Mouse (Mus musculus) liver, embryonic 16.5 days (tissue): Measurements from ENCODE around the gene Smim15. TPM values are rescaled to one million over a fixed set of nuclear protein-coding genes. Genes with fewer than 3 reads are reported as not detected.

Experiments
- ATAC-seq: fragments of 200-750 bp; cut with Nextera tagmentation; 2 replicates; pipeline ENCODE4 v1.8.0; 2017; ENCODE audit warnings: low read depth, mild to moderate bottlenecking, moderate number of reproducible peaks, moderate library complexity
- H3K27ac ChIP-seq: fragments of 300-500 bp; sonication (generic); 2 replicates; pipeline ENCODE4 v1.5.1; 2014; ENCODE audit warnings: mild to moderate bottlenecking, low read length
- H3K27me3 ChIP-seq: fragments of 300-500 bp; sonication (generic); 2 replicates; pipeline ENCODE4 v1.6.1; 2014; ENCODE audit warnings: low read depth, low read length, mixed read lengths; ENCODE audit not compliant: control insufficient read depth, insufficient read depth
- H3K36me3 ChIP-seq: fragments of 300-500 bp; sonication (generic); 2 replicates; pipeline ENCODE4 v1.6.1; 2014; ENCODE audit warnings: mild to moderate bottlenecking; ENCODE audit not compliant: control insufficient read depth, insufficient read depth
- H3K4me1 ChIP-seq: fragments of 300-500 bp; sonication (generic); 2 replicates; pipeline ENCODE4 v1.6.1; 2014; ENCODE audit warnings: low read depth, low read length, mixed read lengths; ENCODE audit not compliant: control insufficient read depth
- H3K4me2 ChIP-seq: fragments of 300-500 bp; sonication (generic); 2 replicates; pipeline ENCODE4 v1.6.1; 2014; ENCODE audit warnings: low read depth, low read length, mixed read lengths
- H3K4me3 ChIP-seq: fragments of 300-500 bp; sonication (generic); 2 replicates; pipeline ENCODE4 v1.5.1; 2014; ENCODE audit warnings: low read depth, mild to moderate bottlenecking, low read length
- H3K9ac ChIP-seq: fragments of 300-500 bp; sonication (generic); 2 replicates; pipeline ENCODE4 v1.6.1; 2014; ENCODE audit warnings: low read depth, low read length
- H3K9me3 ChIP-seq: fragments of 300-500 bp; sonication (generic); replicated peaks from 2 replicates; pipeline ENCODE4 v1.6.1; 2016; ENCODE audit warnings: low read length; ENCODE audit not compliant: control insufficient read depth
- WGBS: fragments of 180-500 bp; shearing (Covaris S2); extraction: QIAGEN DNeasy Blood & Tissue Kit; methylation state at CpG from one replicate; pipeline ENCODE4 v1.1.7; 2014; ENCODE audit not compliant: insufficient replicate concordance; 5-methylcytosine and 5-hydroxymethylcytosine counted together
- polyA plus RNA-seq: library from polyadenylated mRNA; unstranded; fragments of >200 nt; fragmentation: Nextera tagmentation; extraction: Ambion mirVana; gene quantifications from 2 replicates; pipeline ENCODE4 v1.2.1, GENCODE M21; 2015

The Smim15 gene
- polyA plus RNA-seq, 1 experiment from 2014 or later = 20.7 TPM

GRCm38 (mm10) chr13:108047364-108047763 is 3.1 kb downstream of the Smim15 start:
- no peak overlapping the region for H3K27ac ChIP-seq
- no peak for ATAC-seq
- H3K9me3 ChIP-seq = no peaks in the 10 kb centered on the region
- peaks cover 11% of the 10 kb centered on the region for H3K36me3 ChIP-seq
- no peak overlapping the region for H3K9ac ChIP-seq
- H3K27me3 ChIP-seq = no peaks in the 10 kb centered on the region
- no peak overlapping the region for H3K4me3 ChIP-seq
- no peak overlapping the region for H3K4me2 ChIP-seq
- 83% methylated on average over 6 of the region's 6 CpGs for WGBS
- H3K4me1 ChIP-seq = peaks cover 19% of the 10 kb centered on the region

GRCm38 (mm10) chr13:108056896-108057295 is 12.7 kb downstream of the Smim15 start:
- no peak for ATAC-seq
- Histone ChIP-seq H3K9ac (no peak overlapping the region), H3K4me1 (no peaks in the 10 kb centered on the region; the same call in 1 of the 2 replicates), H3K27me3 (no peaks in the 10 kb centered on the region), H3K27ac (no peak overlapping the region), H3K4me3 (no peak overlapping the region), H3K36me3 (no peaks in the 10 kb centered on the region), H3K9me3 (no peaks in the 10 kb centered on the region), H3K4me2 (no peak overlapping the region)
- 40% methylated on average over 3 of the region's 3 CpGs for WGBS

DNA sequence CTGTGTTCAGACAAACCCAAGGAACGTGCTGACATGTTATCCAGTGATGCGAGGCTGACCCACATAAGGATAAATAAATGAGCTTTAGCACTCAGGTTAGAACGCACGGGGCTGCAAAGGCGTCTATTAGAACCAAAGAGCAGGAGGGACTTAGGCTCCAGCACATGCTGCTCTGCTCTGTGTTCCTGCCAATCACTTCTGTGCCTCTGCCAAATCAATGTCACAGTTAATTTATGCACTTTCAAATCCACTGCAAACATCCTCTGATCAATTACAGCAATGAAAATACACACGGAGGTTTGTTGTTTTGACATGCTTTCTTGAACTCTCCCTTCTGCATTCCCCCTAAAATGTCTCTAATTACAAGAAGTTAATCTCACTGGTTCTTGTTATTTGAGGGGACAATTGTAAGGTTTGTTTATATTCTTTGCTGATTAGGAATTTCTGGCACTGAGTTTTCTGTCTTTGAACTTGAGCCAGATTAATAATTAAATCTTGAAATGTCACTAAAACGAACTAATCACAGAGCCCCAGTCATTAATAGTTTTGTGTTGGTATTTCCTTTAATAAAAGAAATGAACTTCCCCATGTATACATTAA is 16.1 kb downstream of the Smim15 start:
- Histone ChIP-seq H3K9ac (no peak overlapping the region), H3K27ac (no peak overlapping the region), H3K4me1 (peaks cover 3% of the 10 kb centered on the region; the same call in 1 of the 2 replicates), H3K36me3 (no peaks in the 10 kb centered on the region), H3K27me3 (no peaks in the 10 kb centered on the region), H3K4me3 (no peak overlapping the region), H3K4me2 (no peak overlapping the region), H3K9me3 (no peaks in the 10 kb centered on the region)
- 67% methylated on average over 7 of the region's 7 CpGs for WGBS
- no peak for ATAC-seq

DNA sequence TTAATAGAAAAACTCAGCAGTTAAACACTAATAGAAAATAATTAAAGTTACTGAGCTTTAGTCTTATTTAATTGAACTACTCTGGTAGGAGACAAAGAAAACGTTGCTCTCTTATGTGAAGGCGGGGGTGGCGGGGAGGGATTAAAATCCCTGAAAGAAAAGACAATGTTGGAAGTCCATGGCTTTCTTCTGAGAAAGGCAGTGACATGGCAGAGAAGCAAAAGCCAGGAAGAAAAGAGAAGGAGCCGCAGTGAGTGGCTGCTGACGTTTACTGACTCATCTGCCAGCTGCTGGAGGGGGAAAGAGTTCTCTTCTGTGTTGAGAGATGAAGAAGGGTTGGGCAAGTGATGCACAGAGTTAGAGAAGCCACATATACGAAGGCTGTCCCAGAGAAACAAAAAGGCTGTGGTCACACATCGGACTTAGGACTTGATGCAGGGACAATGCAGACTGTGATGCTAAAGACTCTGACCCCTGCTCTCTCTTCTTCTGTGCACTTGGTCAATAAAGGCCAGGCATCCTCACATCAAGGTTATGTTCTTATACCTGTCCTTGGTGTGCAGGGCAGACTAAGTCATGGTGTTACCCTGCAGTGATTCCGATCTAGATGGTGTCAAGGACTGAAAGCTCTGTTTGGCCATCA is 16.8 kb downstream of the Smim15 start:
- Histone ChIP-seq H3K4me2 (no peak overlapping the region), H3K27ac (no peak overlapping the region), H3K9ac (no peak overlapping the region), H3K27me3 (no peaks in the 10 kb centered on the region), H3K4me1 (peaks cover 3% of the 10 kb centered on the region; the same call in 1 of the 2 replicates), H3K9me3 (no peaks in the 10 kb centered on the region), H3K36me3 (no peaks in the 10 kb centered on the region), H3K4me3 (no peak overlapping the region)
- ATAC-seq = no peak
- 57% methylated on average over 8 of the region's 8 CpGs for WGBS

GRCm38 (mm10) chr13:108062900-108063299 is 18.7 kb downstream of the Smim15 start:
- Histone ChIP-seq H3K4me3 (no peak overlapping the region), H3K36me3 (no peaks in the 10 kb centered on the region), H3K9ac (no peak overlapping the region), H3K9me3 (no peaks in the 10 kb centered on the region), H3K27ac (no peak overlapping the region), H3K4me1 (peaks cover 3% of the 10 kb centered on the region; the same call in 1 of the 2 replicates), H3K4me2 (no peak overlapping the region), H3K27me3 (no peaks in the 10 kb centered on the region)
- WGBS = 56% methylated on average over 5 of the region's 5 CpGs
- no peak for ATAC-seq

DNA sequence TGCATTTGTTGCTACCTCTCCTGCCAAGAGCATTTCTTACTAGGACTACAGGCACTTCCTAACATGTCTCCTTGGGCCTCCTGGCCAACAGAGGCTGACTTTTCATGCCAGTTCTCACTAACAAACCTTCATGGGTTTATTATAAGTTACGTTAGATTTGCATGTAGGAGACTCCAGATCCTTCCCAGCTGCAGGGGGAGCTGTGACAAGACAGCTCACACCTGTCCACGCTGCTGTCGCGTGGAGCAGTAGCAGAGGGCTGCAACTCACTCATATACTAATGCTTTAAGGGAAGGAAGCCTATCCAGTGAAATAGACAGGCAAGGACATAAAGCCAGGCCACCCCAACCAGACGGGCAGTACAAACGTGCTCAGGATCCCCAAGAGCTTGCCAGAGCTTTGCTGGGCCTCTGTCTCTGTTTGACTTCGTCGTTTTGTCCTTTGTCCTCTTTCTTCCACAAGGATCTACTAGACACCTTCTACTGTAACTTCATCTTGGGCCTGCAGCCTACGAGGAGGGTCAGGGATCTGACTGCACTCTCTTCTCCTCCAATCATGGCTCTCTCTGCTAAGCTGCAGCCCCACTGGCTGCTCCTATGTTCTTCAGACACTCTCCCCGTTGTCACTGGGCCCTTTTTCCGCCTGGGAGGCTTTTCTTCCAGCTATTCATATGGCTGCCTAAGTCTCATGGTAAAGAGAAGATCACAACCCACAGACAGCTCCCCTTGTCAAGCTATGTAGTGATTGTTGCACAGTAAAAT is 19.3 kb downstream of the Smim15 start:
- H3K4me3 ChIP-seq = no peak overlapping the region
- H3K9ac ChIP-seq = no peak overlapping the region
- no peak overlapping the region for H3K4me2 ChIP-seq
- ATAC-seq = no peak
- H3K27ac ChIP-seq = no peak overlapping the region
- H3K4me1 ChIP-seq = peaks cover 3% of the 10 kb centered on the region; the same call in 1 of the 2 replicates
- no peaks in the 10 kb centered on the region for H3K9me3 ChIP-seq
- H3K36me3 ChIP-seq = no peaks in the 10 kb centered on the region
- WGBS = 72% methylated on average over 11 of the region's 11 CpGs
- no peaks in the 10 kb centered on the region for H3K27me3 ChIP-seq

DNA sequence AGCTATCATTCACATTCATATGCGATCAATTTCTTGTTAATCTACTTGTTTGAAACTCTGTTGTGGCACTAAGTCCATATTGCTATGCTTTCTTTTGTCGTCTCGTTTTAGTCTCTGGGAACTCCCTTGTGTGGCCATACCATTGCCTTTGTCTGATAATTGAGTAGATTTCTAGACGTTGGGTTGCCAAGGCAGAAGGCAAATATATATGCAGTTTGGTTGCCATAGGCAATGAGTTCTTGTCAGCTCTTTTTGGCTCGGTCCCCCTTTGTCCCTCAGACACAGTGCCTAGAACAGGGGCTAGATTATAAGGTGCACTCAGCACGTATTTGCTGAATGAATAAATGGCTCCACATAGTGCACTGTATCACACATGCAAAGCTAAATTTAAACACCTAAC is 20.1 kb downstream of the Smim15 start:
- no peak for ATAC-seq
- no peak overlapping the region for H3K27ac ChIP-seq
- H3K4me1 ChIP-seq = peaks cover 3% of the 10 kb centered on the region; the same call in 1 of the 2 replicates
- H3K9ac ChIP-seq = no peak overlapping the region
- 63% methylated on average over 6 of the region's 6 CpGs for WGBS
- H3K9me3 ChIP-seq = no peaks in the 10 kb centered on the region
- H3K27me3 ChIP-seq = no peaks in the 10 kb centered on the region
- no peaks in the 10 kb centered on the region for H3K36me3 ChIP-seq
- no peak overlapping the region for H3K4me3 ChIP-seq
- H3K4me2 ChIP-seq = no peak overlapping the region

DNA sequence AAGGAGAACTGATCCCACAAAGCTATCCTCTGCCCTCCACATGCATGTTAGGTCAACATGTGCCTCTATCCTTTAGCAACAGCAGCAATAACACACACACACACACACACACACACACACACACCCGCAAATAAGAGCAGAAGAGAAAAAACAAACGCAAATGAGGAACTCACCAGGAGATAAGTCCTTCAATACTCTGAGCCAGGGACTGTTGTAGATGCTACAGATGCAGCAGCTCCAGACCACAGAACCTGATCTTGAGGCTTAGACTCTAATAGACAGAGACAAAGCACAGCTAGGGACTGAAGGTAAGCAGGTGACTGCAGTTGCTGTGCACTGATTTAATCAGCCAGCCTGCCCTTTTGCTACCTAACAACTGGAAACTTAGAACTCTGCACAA is 21.8 kb downstream of the Smim15 start:
- no peaks in the 10 kb centered on the region for H3K9me3 ChIP-seq
- ATAC-seq = no peak
- H3K4me1 ChIP-seq = peaks cover 3% of the 10 kb centered on the region; the same call in 1 of the 2 replicates
- no peak overlapping the region for H3K4me2 ChIP-seq
- H3K27ac ChIP-seq = no peak overlapping the region
- no peaks in the 10 kb centered on the region for H3K36me3 ChIP-seq
- no peaks in the 10 kb centered on the region for H3K27me3 ChIP-seq
- WGBS = 27% methylated on average over 2 of the region's 2 CpGs
- H3K4me3 ChIP-seq = no peak overlapping the region
- H3K9ac ChIP-seq = no peak overlapping the region

DNA sequence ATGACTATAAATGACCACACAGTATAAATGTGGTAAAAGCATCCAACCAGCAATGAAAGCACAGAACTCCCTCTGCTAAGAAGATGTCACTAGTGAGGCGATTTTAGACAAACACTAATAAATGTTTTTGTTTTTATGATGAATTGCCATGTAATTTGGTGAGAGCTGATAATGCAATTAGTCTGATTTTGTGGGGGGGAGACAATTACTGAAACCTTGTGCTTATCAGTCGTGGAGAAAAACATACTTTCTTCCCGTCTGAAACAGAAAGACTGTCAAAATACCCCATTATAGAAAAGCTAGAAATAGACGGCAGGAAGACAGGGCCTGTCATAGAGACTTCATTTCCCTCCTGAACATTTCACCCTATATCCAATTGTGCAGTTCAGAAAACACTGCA is 24.9 kb downstream of the Smim15 start:
- WGBS = 23% methylated on average over 4 of the region's 4 CpGs
- H3K4me1 ChIP-seq = no peaks in the 10 kb centered on the region
- H3K27ac ChIP-seq = no peak overlapping the region
- H3K36me3 ChIP-seq = no peaks in the 10 kb centered on the region
- H3K9ac ChIP-seq = no peak overlapping the region
- ATAC-seq = no peak
- H3K27me3 ChIP-seq = no peaks in the 10 kb centered on the region
- no peak overlapping the region for H3K4me3 ChIP-seq
- H3K4me2 ChIP-seq = no peak overlapping the region
- no peaks in the 10 kb centered on the region for H3K9me3 ChIP-seq
